Mouse (Mus musculus): Measurements from ENCODE around the gene Msh5.

- TF ChIP-seq POLR2A (IDR thresholded peaks at IDR 0.05; ENCODE audit: borderline replicate concordance, extremely low read depth, low read depth, low read length) (no peak), CTCF (IDR thresholded peaks at IDR 0.05; ENCODE audit: insufficient read depth, low read length) (peak; percentile 11; the same call in 1 of the 2 replicates)
These were observed 24.6 kb downstream of the Msh5 start for GRCm38 (mm10) chr17:35021842-35022477.
